Mouse (Mus musculus) hindbrain, postnatal 0 days (tissue): Measurements from ENCODE around the gene Celf1. TPM values are rescaled to one million over a fixed set of nuclear protein-coding genes. Genes with fewer than 3 reads are reported as not detected.

Source experiments
- ATAC-seq: fragments of 200-750 bp; cut with Nextera tagmentation; 2 replicates; pipeline ENCODE4 v1.8.0; 2017; ENCODE audit warnings: mild to moderate bottlenecking, moderate TSS enrichment, moderate library complexity
- DNase-seq: peaks from one replicate; pipeline ENCODE4 v3.0.0-alpha.2; 2015; ENCODE audit warnings: low spot score
- H3K27ac ChIP-seq: fragments of 300-500 bp; sonication (generic); 2 replicates; pipeline ENCODE4 v1.5.1; 2014; ENCODE audit warnings: mild to moderate bottlenecking
- H3K27me3 ChIP-seq: fragments of 300-500 bp; sonication (generic); 2 replicates; pipeline ENCODE4 v1.6.1; 2014; ENCODE audit warnings: low read length, mixed read lengths; ENCODE audit not compliant: insufficient read depth
- H3K36me3 ChIP-seq: fragments of 300-500 bp; sonication (generic); 2 replicates; pipeline ENCODE4 v1.6.1; 2014; ENCODE audit warnings: low read length, mixed read lengths; ENCODE audit not compliant: insufficient read depth
- H3K4me1 ChIP-seq: fragments of 300-500 bp; sonication (generic); 2 replicates; pipeline ENCODE4 v1.6.1; 2014; ENCODE audit warnings: antibody characterized with exemption, low read length, mixed read lengths; ENCODE audit not compliant: insufficient read depth
- H3K4me2 ChIP-seq: fragments of 300-500 bp; sonication (generic); 2 replicates; pipeline ENCODE4 v1.6.1; 2014; ENCODE audit warnings: low read depth, mild to moderate bottlenecking, low read length, moderate library complexity, mixed read lengths
- H3K4me3 ChIP-seq: fragments of 300-500 bp; sonication (generic); 2 replicates; pipeline ENCODE4 v1.5.1; 2014; ENCODE audit warnings: low read length
- H3K9ac ChIP-seq: fragments of 300-500 bp; sonication (generic); replicated peaks from 2 replicates; pipeline ENCODE4 v1.6.1; 2014; ENCODE audit warnings: mild to moderate bottlenecking, low read length, moderate library complexity, mixed read lengths
- H3K9me3 ChIP-seq: fragments of 300-500 bp; sonication (generic); 2 replicates; pipeline ENCODE4 v1.6.1; 2016; ENCODE audit warnings: low read length, mixed read lengths
- CTCF ChIP-seq: IDR thresholded peaks from 2 replicates; pipeline ENCODE4 v1.5.1; 2016; ENCODE audit warnings: antibody characterized with exemption, control low read depth, low read depth
- WGBS: fragments of 180-500 bp; shearing (Covaris S2); extraction: QIAGEN DNeasy Blood & Tissue Kit; methylation state at CpG from one replicate; pipeline ENCODE4 v1.1.7; 2014; 5-methylcytosine and 5-hydroxymethylcytosine counted together
- polyA plus RNA-seq: library from polyadenylated mRNA; unstranded; fragments of >200 nt; fragmentation: Nextera tagmentation; extraction: Ambion mirVana; gene quantifications from 2 replicates; pipeline ENCODE4 v1.2.1, GENCODE M21; 2015
- total RNA-seq: library from RNA; depleted of rRNA; stranded (reverse); fragments of >200 nt; gene quantifications from 2 replicates; pipeline ENCODE4 v1.2.3, GENCODE M21; 2014

The Celf1 gene
- total and polyA plus RNA-seq, 2 experiments from 2014 or later: 63.1 to 68.6 TPM

DNA sequence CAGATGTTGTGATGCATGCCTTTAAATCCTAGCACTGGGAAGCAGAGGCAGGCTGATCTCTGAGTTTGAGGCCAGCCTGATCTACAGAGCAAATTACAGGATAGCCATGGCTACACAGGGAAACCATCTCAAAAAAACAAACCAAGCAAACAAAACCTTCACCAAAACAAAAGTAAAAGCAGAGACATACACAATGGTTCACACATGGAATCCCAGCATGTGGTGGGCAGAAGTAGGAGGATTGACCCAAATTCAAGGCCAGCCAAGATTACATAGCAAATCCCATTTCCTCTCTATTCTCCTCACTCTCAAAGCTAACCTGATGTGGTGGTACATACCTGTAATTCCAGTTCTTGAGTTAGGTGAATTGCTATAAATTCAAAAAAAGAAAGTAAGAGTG lies 33.9 kb downstream of the Celf1 start:
- TF ChIP-seq CTCF: no peak
- DNase-seq (no peak), ATAC-seq (no peak)
- H3K4me3 ChIP-seq: no peak overlapping the region
- H3K9ac ChIP-seq: no peak overlapping the region
- no peaks in the 10 kb centered on the region for H3K9me3 ChIP-seq
- H3K36me3 ChIP-seq: no peaks in the 10 kb centered on the region
- H3K4me2 ChIP-seq: no peak overlapping the region
- H3K4me1 ChIP-seq: 0 out of 2 replicates have a peak, but pooled peaks cover 2% of the 10 kb centered on the region
- no peaks in the 10 kb centered on the region for H3K27me3 ChIP-seq
- no peak overlapping the region for H3K27ac ChIP-seq

GRCm38 (mm10) chr2:90975181-90975835 lies 35.1 kb downstream of the Celf1 start:
- no peak overlapping the region for H3K9ac ChIP-seq
- no peaks in the 10 kb centered on the region for H3K27me3 ChIP-seq
- DNase-seq (no peak), ATAC-seq (no peak)
- 74% methylated on average over 7 of the region's 7 CpGs for WGBS
- H3K27ac ChIP-seq: no peak overlapping the region
- 0 out of 2 replicates have a peak, but pooled peaks cover 2% of the 10 kb centered on the region for H3K4me1 ChIP-seq
- no peak overlapping the region for H3K4me3 ChIP-seq
- H3K4me2 ChIP-seq: no peak overlapping the region
- H3K9me3 ChIP-seq: no peaks in the 10 kb centered on the region
- no peaks in the 10 kb centered on the region for H3K36me3 ChIP-seq
- TF ChIP-seq CTCF: no peak

DNA sequence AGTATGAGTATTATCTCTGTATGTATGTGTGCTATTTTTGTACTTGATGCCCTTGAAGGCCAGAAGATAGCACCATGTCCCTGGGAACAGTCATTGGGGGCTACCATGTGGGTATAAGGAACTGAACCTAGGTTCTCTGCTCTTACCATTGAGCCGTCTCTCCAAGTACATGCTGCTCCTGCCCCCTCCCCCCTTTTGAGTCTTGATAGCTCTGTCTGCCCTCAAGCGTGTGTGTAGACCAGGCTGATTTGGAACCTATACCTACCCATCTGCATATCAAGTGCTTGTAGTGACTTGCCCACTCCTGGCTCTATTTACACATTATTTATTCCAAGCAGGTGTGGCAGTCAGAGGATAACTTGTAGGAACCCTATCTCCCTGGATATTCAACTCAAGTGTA lies 36.4 kb downstream of the Celf1 start:
- no peak overlapping the region for H3K27ac ChIP-seq
- 91% methylated on average over 2 of the region's 2 CpGs for WGBS

GRCm38 (mm10) chr2:90977291-90977690 lies 37.1 kb downstream of the Celf1 start:
- Histone ChIP-seq H3K4me3 (no peak overlapping the region), H3K9ac (no peak overlapping the region), H3K27me3 (no peaks in the 10 kb centered on the region), H3K27ac (no peak overlapping the region), H3K4me2 (no peak overlapping the region), H3K4me1 (0 out of 2 replicates have a peak, but pooled peaks cover 2% of the 10 kb centered on the region), H3K9me3 (no peaks in the 10 kb centered on the region), H3K36me3 (no peaks in the 10 kb centered on the region)
- no peak for DNase-seq
- ATAC-seq: no peak
- TF ChIP-seq CTCF: no peak
- WGBS: 63% methylated on average over 4 of the region's 4 CpGs

More for the DNA sequence above, 36.4 kb downstream of the Celf1 start:
- no peak for TF ChIP-seq CTCF
- Histone ChIP-seq H3K4me2 (no peak overlapping the region), H3K4me3 (no peak overlapping the region), H3K27me3 (no peaks in the 10 kb centered on the region), H3K9ac (no peak overlapping the region), H3K9me3 (no peaks in the 10 kb centered on the region), H3K4me1 (0 out of 2 replicates have a peak, but pooled peaks cover 2% of the 10 kb centered on the region), H3K36me3 (no peaks in the 10 kb centered on the region)
- DNase-seq (no peak), ATAC-seq (no peak)

DNA sequence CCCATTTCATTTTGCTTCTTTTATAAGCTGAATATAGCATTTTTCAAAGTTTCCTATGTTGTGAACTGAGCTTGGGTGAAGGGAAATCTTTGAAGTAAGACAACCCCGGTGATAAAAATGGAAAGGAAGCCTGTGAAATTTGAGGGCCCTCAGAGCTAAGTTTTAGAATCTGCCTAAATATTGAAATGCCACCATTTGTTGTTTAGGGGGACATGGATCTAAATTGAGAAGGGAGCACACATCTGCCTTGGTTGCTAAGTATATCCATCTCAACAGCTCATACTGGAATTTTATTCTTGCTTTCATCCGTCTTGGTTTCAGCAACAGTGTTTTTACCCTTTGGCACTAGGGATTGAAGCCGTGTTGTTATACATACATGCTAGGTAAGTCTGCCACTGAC lies 45.9 kb downstream of the Celf1 start:
- Histone ChIP-seq H3K27me3 (no peaks in the 10 kb centered on the region), H3K4me2 (no peak overlapping the region), H3K27ac (no peak overlapping the region), H3K4me3 (no peak overlapping the region), H3K9ac (no peak overlapping the region), H3K36me3 (no peaks in the 10 kb centered on the region), H3K4me1 (no peaks in the 10 kb centered on the region), H3K9me3 (no peaks in the 10 kb centered on the region)
- WGBS: 92% methylated on average over 3 of the region's 3 CpGs
- DNase-seq: no peak
- no peak for TF ChIP-seq CTCF
- no peak for ATAC-seq

- Histone ChIP-seq H3K4me2 (no peak overlapping the region), H3K27me3 (no peaks in the 10 kb centered on the region), H3K4me3 (no peak overlapping the region), H3K36me3 (peaks cover 70% of the 10 kb centered on the region), H3K4me1 (no peaks in the 10 kb centered on the region), H3K9ac (no peak overlapping the region), H3K27ac (no peak overlapping the region), H3K9me3 (no peaks in the 10 kb centered on the region)
- 98% methylated on average over 8 of the region's 8 CpGs for WGBS
- TF ChIP-seq CTCF: no peak
- DNase-seq (no peak), ATAC-seq (no peak)
These were observed 68.4 kb downstream of the Celf1 start for GRCm38 (mm10) chr2:91008536-91008935.

GRCm38 (mm10) chr2:91013881-91014280 lies 73.7 kb downstream of the Celf1 start:
- TF ChIP-seq CTCF: no peak
- Histone ChIP-seq H3K27ac (no peak overlapping the region), H3K36me3 (peaks cover 60% of the 10 kb centered on the region), H3K4me2 (no peak overlapping the region), H3K4me1 (no peaks in the 10 kb centered on the region), H3K9me3 (no peaks in the 10 kb centered on the region), H3K9ac (no peak overlapping the region), H3K4me3 (no peak overlapping the region), H3K27me3 (no peaks in the 10 kb centered on the region)
- DNase-seq: no peak
- no peak for ATAC-seq
- WGBS: 91% methylated on average over 2 of the region's 2 CpGs
